ENCODE assay signal across 24 mouse cellular contexts in the genomic region with DNA sequence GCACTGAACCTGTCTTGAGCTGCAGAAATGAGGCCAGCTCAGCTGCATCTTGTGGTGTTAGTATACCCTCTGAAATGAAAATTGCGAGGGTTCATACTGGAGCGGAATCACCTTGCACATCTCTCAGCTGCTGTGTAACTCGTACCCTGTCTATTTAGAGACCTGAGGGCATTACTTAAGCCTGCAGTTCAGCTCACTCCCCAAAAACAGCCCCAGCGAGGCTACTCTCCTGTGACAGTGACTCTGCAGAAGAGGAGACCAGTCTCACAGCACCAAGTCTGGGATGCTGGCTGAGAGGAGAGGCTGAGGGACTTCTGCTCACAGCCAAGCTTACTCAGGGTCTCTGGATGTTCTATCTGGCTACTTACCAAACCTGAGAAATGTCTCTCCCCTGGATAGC. TPM values are rescaled to one million over a fixed set of nuclear protein-coding genes. Genes with fewer than 3 reads are reported as not detected.
A peak's percentile ranks its signal among the peaks of the same experiment; 100 is the strongest.
DNase-seq lines count a peak whose midpoint lies in the region; ATAC-seq lines count a peak whose summit lies in the region.
"Had no signal": no experiment of that assay in that cellular context is flagged by ENCODE, and none has a peak within 500 bp of the region (broad histone marks: within the 10 kb centered on the region; RNA-seq: fewer than 3 reads in every experiment).

No protein-coding gene starts in this region.

- H3K27me3 ChIP-seq in heart, embryonic 11.5 days (ENCODE audit: control insufficient read depth, insufficient read depth, low read length): no peaks in the 10 kb centered on the region
- no peaks in the 10 kb centered on the region for H3K27me3 ChIP-seq in lung, embryonic 15.5 days
- H3K27me3 ChIP-seq in heart, embryonic 16.5 days (ENCODE audit: control insufficient read depth, insufficient read depth, low read length): no peaks in the 10 kb centered on the region
- H3K27me3 ChIP-seq: midbrain, embryonic 15.5 days; neural tube, embryonic 12.5 days had no signal

- peak overlapping the region; percentile 1 for H3K9ac ChIP-seq in heart, embryonic 11.5 days (ENCODE audit: low read depth, low read length)
- H3K9ac ChIP-seq in lung, embryonic 15.5 days: no peak overlapping the region
- peak overlapping the region; percentile 41 for H3K9ac ChIP-seq in heart, embryonic 16.5 days (ENCODE audit: low read length)
- H3K9ac ChIP-seq: midbrain, embryonic 15.5 days; neural tube, embryonic 12.5 days had no signal

- DNase-seq in heart, postnatal 14 days: no peak
- DNase-seq in lung, postnatal 14 days: no peak
- DNase-seq in ovary, postnatal 14 days (ENCODE audit: low spot score): no peak
- no peak for DNase-seq in left cerebral cortex, postnatal 10 days (ENCODE audit: extremely low spot score in 1 of 2, low spot score in 2 of 2)
- DNase-seq: adrenal gland, adult 2 months; cerebellum, adult 11 months; cerebellum, adult 9-11 months; kidney, adult 9 months; kidney, postnatal 14 days; lung, postnatal 4 days; retina, postnatal 1 day; right cerebral cortex, postnatal 25 days; thymus, adult 18-20 months; thymus, postnatal 36 days had no signal

- 60% methylated on average over 4 of the region's 4 CpGs for WGBS in heart, embryonic 11.5 days (ENCODE audit: insufficient replicate concordance)
- WGBS in lung, embryonic 15.5 days: 94% methylated on average over 4 of the region's 4 CpGs
- 69% methylated on average over 4 of the region's 4 CpGs for WGBS in heart, embryonic 16.5 days

- no peaks in the 10 kb centered on the region; the same call in 1 of the 2 replicates for H3K36me3 ChIP-seq in heart, embryonic 11.5 days (ENCODE audit: control insufficient read depth, insufficient read depth, low read length)
- H3K36me3 ChIP-seq in lung, embryonic 15.5 days: no peaks in the 10 kb centered on the region
- H3K36me3 ChIP-seq in heart, embryonic 16.5 days (ENCODE audit: control insufficient read depth, insufficient read depth): peaks cover 7% of the 10 kb centered on the region; the same call in 1 of the 2 replicates

- H3K4me2 ChIP-seq in heart, embryonic 11.5 days: no peak overlapping the region
- H3K4me2 ChIP-seq in lung, embryonic 15.5 days: no peak overlapping the region
- no peak overlapping the region for H3K4me2 ChIP-seq in heart, embryonic 16.5 days (ENCODE audit: low read depth, low read length)
- H3K4me2 ChIP-seq: midbrain, embryonic 15.5 days; neural tube, embryonic 12.5 days had no signal

- H3K27ac ChIP-seq in heart, embryonic 11.5 days (ENCODE audit: low read depth, low read length): peak overlapping the region; percentile 86
- peak overlapping the region; percentile 85; the same call in 1 of the 2 replicates for H3K27ac ChIP-seq in lung, embryonic 15.5 days
- peak overlapping the region; percentile 98 for H3K27ac ChIP-seq in heart, embryonic 16.5 days (ENCODE audit: low read length)
- H3K27ac ChIP-seq: hindbrain, postnatal 0 days; layer of hippocampus, adult 2 months; midbrain, embryonic 15.5 days; neural tube, embryonic 12.5 days had no signal

- intact Hi-C loops in heart, postnatal 14 days (cut with DNase I): no loop called here
- intact Hi-C loops in left cerebral cortex, postnatal 10 days (cut with DNase I): no loop called here

- no peak for ATAC-seq in heart, embryonic 11.5 days (replicated peaks; ENCODE audit: insufficient number of reproducible peaks, low FRiP score, low TSS enrichment)
- no peak for ATAC-seq in lung, embryonic 15.5 days (ENCODE audit: borderline replicate concordance, extremely low read depth, low FRiP score, low TSS enrichment)
- ATAC-seq in heart, embryonic 16.5 days (replicated peaks; ENCODE audit: extremely low read depth, insufficient read depth, low FRiP score): no peak
- ATAC-seq: forebrain, embryonic 16.5 days; hindbrain, postnatal 0 days; intestine, embryonic 16.5 days; midbrain, embryonic 15.5 days had no signal

- H3K4me3 ChIP-seq in heart, embryonic 11.5 days (ENCODE audit: low read depth, low read length): no peak overlapping the region
- H3K4me3 ChIP-seq in lung, embryonic 15.5 days: no peak overlapping the region
- H3K4me3 ChIP-seq in heart, embryonic 16.5 days (ENCODE audit: low read length): no peak overlapping the region
- H3K4me3 ChIP-seq: layer of hippocampus, adult 2 months; midbrain, embryonic 15.5 days; neural tube, embryonic 12.5 days had no signal

- no peaks in the 10 kb centered on the region for H3K9me3 ChIP-seq in heart, embryonic 11.5 days (replicated peaks; ENCODE audit: control insufficient read depth, low read length)
- H3K9me3 ChIP-seq in lung, embryonic 15.5 days: no peaks in the 10 kb centered on the region
- no peaks in the 10 kb centered on the region; the same call in 1 of the 2 replicates for H3K9me3 ChIP-seq in heart, embryonic 16.5 days (replicated peaks; ENCODE audit: control insufficient read depth, low read length)
- H3K9me3 ChIP-seq: midbrain, embryonic 15.5 days; neural tube, embryonic 12.5 days had no signal

- H3K4me1 ChIP-seq in heart, embryonic 11.5 days (ENCODE audit: control insufficient read depth, insufficient read depth, low read length): peaks cover 51% of the 10 kb centered on the region
- H3K4me1 ChIP-seq in lung, embryonic 15.5 days: peaks cover 52% of the 10 kb centered on the region
- peaks cover 67% of the 10 kb centered on the region for H3K4me1 ChIP-seq in heart, embryonic 16.5 days (ENCODE audit: control insufficient read depth, insufficient read depth, low read length)
- H3K4me1 ChIP-seq: midbrain, embryonic 15.5 days; neural tube, embryonic 12.5 days had no signal

RNA-seq across cellular contexts. Expression of a gene that starts 34.2 kb away (rescaled TPM):
- 12.8 and 16.7 TPM in 2 replicates for polyA plus RNA-seq in heart, embryonic 11.5 days (2014; fragmentation: Nextera tagmentation; extraction: Ambion mirVana)
- 10 to 100 TPM; 10.8 to 12.4 TPM for total RNA-seq in heart, postnatal 14 days (2021)
- 15.6 and 16.1 TPM in 2 replicates for polyA plus RNA-seq in lung, embryonic 15.5 days (2015; fragmentation: Nextera tagmentation; extraction: Ambion mirVana)
- 11.7 and 12.9 TPM in 2 replicates for polyA plus RNA-seq in heart, embryonic 16.5 days (2015; fragmentation: Nextera tagmentation; extraction: Ambion mirVana)
- total RNA-seq in left cerebral cortex, postnatal 10 days (2021): 10 to 100 TPM; 84.3 to 91.9 TPM

RNA-seq across cellular contexts. Expression of a gene that starts 39.8 kb away (rescaled TPM):
- polyA plus RNA-seq in heart, embryonic 11.5 days (2014; fragmentation: Nextera tagmentation; extraction: Ambion mirVana): 165 and 210 TPM in 2 replicates
- 100 to 1,000 TPM; 297 to 301 TPM for total RNA-seq in heart, postnatal 14 days (2021)
- 64.4 and 75.1 TPM in 2 replicates for polyA plus RNA-seq in lung, embryonic 15.5 days (2015; fragmentation: Nextera tagmentation; extraction: Ambion mirVana)
- 224 and 231 TPM in 2 replicates for polyA plus RNA-seq in heart, embryonic 16.5 days (2015; fragmentation: Nextera tagmentation; extraction: Ambion mirVana)
- 1 to 10 TPM; 2.8 to 3.8 TPM for total RNA-seq in left cerebral cortex, postnatal 10 days (2021)
- polyA plus RNA-seq: adrenal gland, adult 2 months; liver, adult 2 months had no signal

RNA-seq across cellular contexts. Expression of a gene that starts 40.3 kb away (rescaled TPM):
- 31.9 and 35.1 TPM in 2 replicates for polyA plus RNA-seq in heart, embryonic 11.5 days (2014; fragmentation: Nextera tagmentation; extraction: Ambion mirVana)
- total RNA-seq in heart, postnatal 14 days (2021): 10 to 100 TPM; 29.1 to 30.9 TPM
- 49.5 and 50.6 TPM in 2 replicates for polyA plus RNA-seq in lung, embryonic 15.5 days (2015; fragmentation: Nextera tagmentation; extraction: Ambion mirVana)
- 28.0 and 29.3 TPM in 2 replicates for polyA plus RNA-seq in heart, embryonic 16.5 days (2015; fragmentation: Nextera tagmentation; extraction: Ambion mirVana)
- 100 to 1,000 TPM; 116 to 117 TPM for total RNA-seq in left cerebral cortex, postnatal 10 days (2021)
